Mouse (Mus musculus) hindbrain, postnatal 0 days (tissue): Measurements from ENCODE around the gene Pnliprp2. TPM values are rescaled to one million over a fixed set of nuclear protein-coding genes. Genes with fewer than 3 reads are reported as not detected.

ENCODE experiments used
- ATAC-seq: fragments of 200-750 bp; cut with Nextera tagmentation; 2 replicates; pipeline ENCODE4 v1.8.0; 2017; ENCODE audit warnings: mild to moderate bottlenecking, moderate TSS enrichment, moderate library complexity
- DNase-seq: peaks from one replicate; pipeline ENCODE4 v3.0.0-alpha.2; 2015; ENCODE audit warnings: low spot score
- H3K27ac ChIP-seq: fragments of 300-500 bp; sonication (generic); 2 replicates; pipeline ENCODE4 v1.5.1; 2014; ENCODE audit warnings: mild to moderate bottlenecking
- H3K27me3 ChIP-seq: fragments of 300-500 bp; sonication (generic); 2 replicates; pipeline ENCODE4 v1.6.1; 2014; ENCODE audit warnings: low read length, mixed read lengths; ENCODE audit not compliant: insufficient read depth
- H3K36me3 ChIP-seq: fragments of 300-500 bp; sonication (generic); 2 replicates; pipeline ENCODE4 v1.6.1; 2014; ENCODE audit warnings: low read length, mixed read lengths; ENCODE audit not compliant: insufficient read depth
- H3K4me1 ChIP-seq: fragments of 300-500 bp; sonication (generic); 2 replicates; pipeline ENCODE4 v1.6.1; 2014; ENCODE audit warnings: antibody characterized with exemption, low read length, mixed read lengths; ENCODE audit not compliant: insufficient read depth
- H3K4me2 ChIP-seq: fragments of 300-500 bp; sonication (generic); 2 replicates; pipeline ENCODE4 v1.6.1; 2014; ENCODE audit warnings: low read depth, mild to moderate bottlenecking, low read length, moderate library complexity, mixed read lengths
- H3K4me3 ChIP-seq: fragments of 300-500 bp; sonication (generic); 2 replicates; pipeline ENCODE4 v1.5.1; 2014; ENCODE audit warnings: low read length
- H3K9ac ChIP-seq: fragments of 300-500 bp; sonication (generic); replicated peaks from 2 replicates; pipeline ENCODE4 v1.6.1; 2014; ENCODE audit warnings: mild to moderate bottlenecking, low read length, moderate library complexity, mixed read lengths
- H3K9me3 ChIP-seq: fragments of 300-500 bp; sonication (generic); 2 replicates; pipeline ENCODE4 v1.6.1; 2016; ENCODE audit warnings: low read length, mixed read lengths
- CTCF ChIP-seq: IDR thresholded peaks from 2 replicates; pipeline ENCODE4 v1.5.1; 2016; ENCODE audit warnings: antibody characterized with exemption, control low read depth, low read depth
- WGBS: fragments of 180-500 bp; shearing (Covaris S2); extraction: QIAGEN DNeasy Blood & Tissue Kit; methylation state at CpG from one replicate; pipeline ENCODE4 v1.1.7; 2014; 5-methylcytosine and 5-hydroxymethylcytosine counted together
- polyA plus RNA-seq: library from polyadenylated mRNA; unstranded; fragments of >200 nt; fragmentation: Nextera tagmentation; extraction: Ambion mirVana; gene quantifications from 2 replicates; pipeline ENCODE4 v1.2.1, GENCODE M21; 2015
- total RNA-seq: library from RNA; depleted of rRNA; stranded (reverse); fragments of >200 nt; gene quantifications from 2 replicates; pipeline ENCODE4 v1.2.3, GENCODE M21; 2014

Pnliprp2 gene
- total and polyA plus RNA-seq, 2 experiments from 2014 or later, result not detected

DNA sequence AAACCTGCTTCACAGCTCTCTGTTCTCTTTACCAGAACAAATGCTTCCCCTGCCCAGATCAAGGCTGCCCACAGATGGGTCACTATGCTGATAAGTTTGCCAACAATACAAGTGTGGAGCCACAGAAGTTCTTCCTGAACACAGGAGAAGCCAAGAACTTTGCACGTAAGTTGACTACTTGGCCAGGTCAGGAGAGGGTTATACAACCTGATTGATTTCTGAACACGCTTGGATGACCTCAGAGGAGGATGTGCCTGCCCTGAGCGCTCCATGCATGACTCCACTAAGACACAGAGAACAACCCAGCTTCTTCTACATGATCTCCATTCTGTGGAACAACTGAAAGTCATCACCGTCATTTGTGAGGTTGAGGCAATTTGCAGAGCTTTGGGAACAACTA, 21.4 kb upstream of the Pnliprp2 start:
- ATAC-seq, result no peak
- no peaks in the 10 kb centered on the region for H3K27me3 ChIP-seq
- DNase-seq, result no peak
- no peaks in the 10 kb centered on the region for H3K36me3 ChIP-seq
- WGBS, result 88% methylated on average over 4 of the region's 4 CpGs
- no peak overlapping the region for H3K9ac ChIP-seq
- no peaks in the 10 kb centered on the region for H3K4me1 ChIP-seq
- H3K27ac ChIP-seq, result no peak overlapping the region
- no peak overlapping the region for H3K4me3 ChIP-seq
- H3K9me3 ChIP-seq, result no peaks in the 10 kb centered on the region
- no peak for TF ChIP-seq CTCF
- H3K4me2 ChIP-seq, result no peak overlapping the region

DNA sequence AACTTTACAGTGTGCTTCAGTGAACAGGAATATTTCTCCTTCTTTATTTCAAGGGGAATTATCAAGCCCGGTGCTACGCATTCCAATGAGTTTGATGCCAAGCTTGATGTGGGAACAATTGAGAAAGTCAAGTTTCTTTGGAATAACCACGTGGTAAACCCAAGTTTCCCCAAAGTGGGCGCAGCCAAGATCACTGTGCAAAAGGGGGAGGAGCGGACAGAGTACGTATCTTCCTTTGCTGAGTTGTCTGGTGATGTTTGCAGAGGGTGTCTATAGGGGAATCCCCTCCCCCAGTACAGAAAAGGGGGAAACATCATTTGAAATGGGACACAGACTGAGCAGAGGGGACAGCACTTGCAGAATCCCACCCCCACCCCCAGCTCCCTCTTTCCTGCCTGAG, 18.5 kb upstream of the Pnliprp2 start:
- no peaks in the 10 kb centered on the region for H3K36me3 ChIP-seq
- no peaks in the 10 kb centered on the region for H3K27me3 ChIP-seq
- no peak for TF ChIP-seq CTCF
- 46% methylated on average over 6 of the region's 6 CpGs for WGBS
- ATAC-seq (no peak), DNase-seq (no peak)
- H3K4me3 ChIP-seq, result no peak overlapping the region
- H3K9me3 ChIP-seq, result no peaks in the 10 kb centered on the region
- no peaks in the 10 kb centered on the region for H3K4me1 ChIP-seq
- no peak overlapping the region for H3K27ac ChIP-seq
- no peak overlapping the region for H3K9ac ChIP-seq
- H3K4me2 ChIP-seq, result no peak overlapping the region

GRCm38 (mm10) chr19:58742711-58743110, 16.8 kb upstream of the Pnliprp2 start:
- H3K36me3 ChIP-seq, result no peaks in the 10 kb centered on the region
- H3K27me3 ChIP-seq, result no peaks in the 10 kb centered on the region
- H3K27ac ChIP-seq, result no peak overlapping the region
- H3K4me3 ChIP-seq, result no peak overlapping the region
- no peaks in the 10 kb centered on the region for H3K9me3 ChIP-seq
- no peak for DNase-seq
- H3K4me2 ChIP-seq, result no peak overlapping the region
- no peak for ATAC-seq
- no peaks in the 10 kb centered on the region for H3K4me1 ChIP-seq
- TF ChIP-seq CTCF, result no peak
- no peak overlapping the region for H3K9ac ChIP-seq
- WGBS, result 90% methylated on average over 4 of the region's 4 CpGs

GRCm38 (mm10) chr19:58743736-58744135, 15.8 kb upstream of the Pnliprp2 start:
- no peaks in the 10 kb centered on the region for H3K9me3 ChIP-seq
- WGBS, result 75% methylated on average over 4 of the region's 4 CpGs
- no peak for DNase-seq
- no peak overlapping the region for H3K27ac ChIP-seq
- no peaks in the 10 kb centered on the region for H3K4me1 ChIP-seq
- H3K27me3 ChIP-seq, result no peaks in the 10 kb centered on the region
- H3K36me3 ChIP-seq, result no peaks in the 10 kb centered on the region
- H3K4me3 ChIP-seq, result no peak overlapping the region
- no peak overlapping the region for H3K9ac ChIP-seq
- TF ChIP-seq CTCF, result no peak
- ATAC-seq, result no peak
- no peak overlapping the region for H3K4me2 ChIP-seq

GRCm38 (mm10) chr19:58747498-58748000, 12.0 kb upstream of the Pnliprp2 start:
- 89% methylated on average over 9 of the region's 9 CpGs for WGBS
- Histone ChIP-seq H3K4me2 (no peak overlapping the region), H3K27ac (no peak overlapping the region), H3K36me3 (no peaks in the 10 kb centered on the region), H3K27me3 (no peaks in the 10 kb centered on the region), H3K9me3 (no peaks in the 10 kb centered on the region), H3K4me3 (no peak overlapping the region), H3K4me1 (no peaks in the 10 kb centered on the region), H3K9ac (no peak overlapping the region)
- ATAC-seq (no peak), DNase-seq (no peak)
- TF ChIP-seq CTCF, result no peak

GRCm38 (mm10) chr19:58750822-58751221, 8.7 kb upstream of the Pnliprp2 start:
- no peak for TF ChIP-seq CTCF
- 71% methylated on average over 2 of the region's 2 CpGs for WGBS
- no peak for ATAC-seq

GRCm38 (mm10) chr19:58751504-58751903, 8.0 kb upstream of the Pnliprp2 start:
- no peak overlapping the region for H3K27ac ChIP-seq
- no peak for DNase-seq
- 72% methylated on average over 2 of the region's 2 CpGs for WGBS
- H3K36me3 ChIP-seq, result no peaks in the 10 kb centered on the region
- no peak overlapping the region for H3K4me2 ChIP-seq
- TF ChIP-seq CTCF, result no peak
- H3K27me3 ChIP-seq, result no peaks in the 10 kb centered on the region
- no peak overlapping the region for H3K9ac ChIP-seq
- H3K4me1 ChIP-seq, result no peaks in the 10 kb centered on the region
- no peaks in the 10 kb centered on the region for H3K9me3 ChIP-seq
- ATAC-seq, result no peak
- no peak overlapping the region for H3K4me3 ChIP-seq

More at GRCm38 (mm10) chr19:58750822-58751221, 8.7 kb upstream of the Pnliprp2 start:
- Histone ChIP-seq H3K36me3 (no peaks in the 10 kb centered on the region), H3K9ac (no peak overlapping the region), H3K4me3 (no peak overlapping the region), H3K4me1 (no peaks in the 10 kb centered on the region), H3K4me2 (no peak overlapping the region), H3K9me3 (no peaks in the 10 kb centered on the region), H3K27me3 (no peaks in the 10 kb centered on the region), H3K27ac (no peak overlapping the region)
- DNase-seq, result no peak
